Mouse (Mus musculus): Measurements from ENCODE around the gene Ube2e2. TPM values are rescaled to one million over a fixed set of nuclear protein-coding genes. Genes with fewer than 3 reads are reported as not detected.

The Ube2e2 gene
- polyA plus RNA-seq, 1 experiment from 2014 or later: 71.5 TPM

DNA sequence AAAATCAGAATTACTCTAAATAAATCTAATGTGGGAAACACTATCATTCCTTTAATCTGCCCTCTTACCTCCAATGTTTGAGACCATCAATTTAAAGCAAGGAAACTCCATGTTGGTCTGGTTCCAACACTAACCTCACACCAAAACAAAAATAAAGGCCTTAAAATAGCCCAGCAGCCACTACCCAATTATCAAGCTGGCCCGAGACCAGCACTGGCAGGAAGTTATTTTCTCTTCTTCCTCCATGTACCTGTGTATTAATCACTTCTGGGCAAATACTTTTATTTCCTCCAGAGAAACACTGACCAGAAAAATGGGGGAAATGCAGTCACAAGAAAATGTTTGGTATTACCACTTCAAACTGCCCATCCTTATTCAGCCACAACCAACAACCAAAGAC is 23.4 kb downstream of the Ube2e2 start:
- TF ChIP-seq CTCF (IDR thresholded peaks at IDR 0.05) (no peak), EP300 (IDR thresholded peaks at IDR 0.05) (no peak)
- H3K4me2 ChIP-seq (replicated peaks; ENCODE audit: low read depth, low read length): no peak overlapping the region
- no peaks in the 10 kb centered on the region for H3K36me3 ChIP-seq (ENCODE audit: insufficient read depth, low read length)
- H3K4me1 ChIP-seq (ENCODE audit: insufficient read depth, low read depth, low read length): no peaks in the 10 kb centered on the region
- no peak overlapping the region for H3K27ac ChIP-seq (ENCODE audit: low read length)
- H3K27me3 ChIP-seq (replicated peaks; ENCODE audit: insufficient read depth, low read length): no peaks in the 10 kb centered on the region
- no peak overlapping the region for H3K9ac ChIP-seq (replicated peaks; ENCODE audit: low read depth)
- ATAC-seq (no peak), DNase-seq (ENCODE audit: low spot score) (no peak)
- no peaks in the 10 kb centered on the region for H3K9me3 ChIP-seq (ENCODE audit: low read length)
- H3K4me3 ChIP-seq (ENCODE audit: low read depth, low read length): no peak overlapping the region
- 55% methylated on average over 1 of the region's 1 CpGs for WGBS

DNA sequence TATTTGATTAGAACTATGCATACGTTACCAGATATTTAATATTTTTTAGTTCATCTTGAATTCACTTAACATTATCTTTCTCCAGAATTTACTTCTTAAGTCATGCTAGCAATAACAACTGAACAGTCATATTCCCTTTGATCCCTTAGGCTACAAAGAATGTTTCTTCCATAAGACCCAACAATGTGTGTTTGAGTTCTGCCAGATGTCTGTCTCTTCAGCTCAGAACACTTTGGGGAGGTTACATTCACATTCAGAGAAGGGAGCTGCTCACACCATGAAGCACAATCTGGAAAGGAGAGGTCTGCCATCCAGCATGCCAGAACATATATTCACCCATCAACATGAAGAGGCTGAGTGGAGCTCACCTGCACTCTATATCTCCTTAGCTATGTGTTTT is 65.4 kb downstream of the Ube2e2 start:
- ATAC-seq: peak; percentile 56
- TF ChIP-seq EP300 (IDR thresholded peaks at IDR 0.05) (no peak), CTCF (IDR thresholded peaks at IDR 0.05) (no peak)
- no peak overlapping the region for H3K9ac ChIP-seq (replicated peaks; ENCODE audit: low read depth)
- no peaks in the 10 kb centered on the region for H3K36me3 ChIP-seq (ENCODE audit: insufficient read depth, low read length)
- no peak overlapping the region for H3K4me2 ChIP-seq (replicated peaks; ENCODE audit: low read depth, low read length)
- no peak overlapping the region for H3K4me3 ChIP-seq (ENCODE audit: low read depth, low read length)
- whole genome bisulfite sequencing: 57% methylated on average over 1 of the region's 1 CpGs
- H3K4me1 ChIP-seq (ENCODE audit: insufficient read depth, low read depth, low read length): no peaks in the 10 kb centered on the region
- no peaks in the 10 kb centered on the region for H3K9me3 ChIP-seq (ENCODE audit: low read length)
- no peak overlapping the region for H3K27ac ChIP-seq (ENCODE audit: low read length)
- peak; percentile 51 for DNase-seq (ENCODE audit: low spot score)
- no peaks in the 10 kb centered on the region for H3K27me3 ChIP-seq (replicated peaks; ENCODE audit: insufficient read depth, low read length)

DNA sequence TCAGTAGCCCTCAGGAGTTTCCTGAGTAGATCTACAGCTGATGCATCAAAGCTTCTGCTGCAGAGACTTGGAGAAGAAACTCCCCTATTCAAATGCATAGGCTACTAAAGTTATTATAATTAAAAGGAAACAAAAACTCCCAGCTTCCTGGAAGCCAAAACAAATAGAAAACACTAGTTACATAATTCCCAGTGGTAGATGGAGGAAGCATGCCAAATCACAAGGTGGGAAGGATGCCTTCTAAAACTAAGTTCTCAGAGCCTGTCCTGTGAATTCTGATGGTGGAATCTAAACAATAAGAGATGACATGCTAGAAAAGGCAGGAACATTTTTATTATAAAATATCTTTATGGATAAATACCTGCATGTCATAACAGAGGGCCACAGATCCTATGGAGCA is 67.3 kb downstream of the Ube2e2 start:
- ATAC-seq (no peak), DNase-seq (ENCODE audit: low spot score) (no peak)
- no peak overlapping the region for H3K9ac ChIP-seq (replicated peaks; ENCODE audit: low read depth)
- H3K4me3 ChIP-seq (ENCODE audit: low read depth, low read length): no peak overlapping the region
- H3K4me2 ChIP-seq (replicated peaks; ENCODE audit: low read depth, low read length): no peak overlapping the region
- no peaks in the 10 kb centered on the region for H3K9me3 ChIP-seq (ENCODE audit: low read length)
- no peaks in the 10 kb centered on the region for H3K27me3 ChIP-seq (replicated peaks; ENCODE audit: insufficient read depth, low read length)
- no peaks in the 10 kb centered on the region for H3K4me1 ChIP-seq (ENCODE audit: insufficient read depth, low read depth, low read length)
- H3K36me3 ChIP-seq (ENCODE audit: insufficient read depth, low read length): no peaks in the 10 kb centered on the region
- no peak for TF ChIP-seq EP300 (IDR thresholded peaks at IDR 0.05)
- no peak for TF ChIP-seq CTCF (IDR thresholded peaks at IDR 0.05)
- no peak overlapping the region for H3K27ac ChIP-seq (ENCODE audit: low read length)

DNA sequence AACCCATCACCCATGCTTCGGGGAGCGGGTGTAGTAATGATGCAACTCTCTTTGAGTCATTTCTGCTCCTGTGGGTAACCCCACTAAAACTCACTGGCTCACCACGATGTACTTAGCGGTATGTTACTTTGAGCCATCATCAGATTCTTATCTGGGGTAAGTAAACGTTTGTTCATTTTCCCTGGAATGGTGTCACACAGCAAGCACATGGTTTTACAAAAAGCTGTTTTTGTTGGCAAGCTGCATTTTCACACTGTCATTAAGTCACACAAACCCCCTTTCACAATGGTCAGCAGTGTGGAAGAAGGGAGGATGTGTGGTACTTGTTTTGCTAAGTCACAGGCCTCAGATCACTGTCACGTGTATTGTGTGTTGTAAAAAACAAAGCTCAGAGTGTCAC is 73.4 kb downstream of the Ube2e2 start:
- WGBS: 46% methylated on average over 6 of the region's 6 CpGs
- H3K4me1 ChIP-seq (ENCODE audit: insufficient read depth, low read depth, low read length): no peaks in the 10 kb centered on the region
- no peak overlapping the region for H3K9ac ChIP-seq (replicated peaks; ENCODE audit: low read depth)
- no peaks in the 10 kb centered on the region for H3K36me3 ChIP-seq (ENCODE audit: insufficient read depth, low read length)
- H3K4me3 ChIP-seq (ENCODE audit: low read depth, low read length): no peak overlapping the region
- TF ChIP-seq EP300 (IDR thresholded peaks at IDR 0.05) (no peak), CTCF (IDR thresholded peaks at IDR 0.05) (no peak)
- no peaks in the 10 kb centered on the region for H3K9me3 ChIP-seq (ENCODE audit: low read length)
- ATAC-seq (peak; percentile 63), DNase-seq (ENCODE audit: low spot score) (peak; percentile 42)
- no peak overlapping the region for H3K27ac ChIP-seq (ENCODE audit: low read length)
- no peaks in the 10 kb centered on the region for H3K27me3 ChIP-seq (replicated peaks; ENCODE audit: insufficient read depth, low read length)
- H3K4me2 ChIP-seq (replicated peaks; ENCODE audit: low read depth, low read length): no peak overlapping the region

DNA sequence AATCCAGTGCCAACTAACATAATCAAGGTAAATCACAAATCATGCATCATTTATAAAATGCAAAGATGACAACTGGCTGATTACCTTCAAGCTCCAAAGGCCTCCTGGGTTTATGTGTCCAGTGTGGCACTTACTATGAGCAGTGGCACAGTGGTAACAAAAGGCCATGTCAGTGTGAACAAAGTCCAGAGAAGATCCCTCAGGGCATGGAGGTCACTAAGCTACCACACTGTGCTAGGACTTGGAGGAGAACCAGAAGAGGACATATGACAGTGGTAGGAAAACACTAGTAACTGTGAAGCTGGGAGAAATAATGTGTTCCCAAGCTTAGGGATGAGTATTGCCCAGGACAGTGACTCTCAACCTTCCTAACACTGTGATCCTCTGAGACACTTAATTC is 97.2 kb downstream of the Ube2e2 start:
- H3K27ac ChIP-seq (ENCODE audit: low read length): no peak overlapping the region
- no peaks in the 10 kb centered on the region for H3K4me1 ChIP-seq (ENCODE audit: insufficient read depth, low read depth, low read length)
- no peaks in the 10 kb centered on the region for H3K36me3 ChIP-seq (ENCODE audit: insufficient read depth, low read length)
- no peak for ATAC-seq
- no peak overlapping the region for H3K4me2 ChIP-seq (replicated peaks; ENCODE audit: low read depth, low read length)
- no peak overlapping the region for H3K4me3 ChIP-seq (ENCODE audit: low read depth, low read length)
- no peak for TF ChIP-seq CTCF (IDR thresholded peaks at IDR 0.05)
- TF ChIP-seq EP300 (IDR thresholded peaks at IDR 0.05): no peak
- no peak overlapping the region for H3K9ac ChIP-seq (replicated peaks; ENCODE audit: low read depth)
- H3K27me3 ChIP-seq (replicated peaks; ENCODE audit: insufficient read depth, low read length): no peaks in the 10 kb centered on the region
- no peaks in the 10 kb centered on the region for H3K9me3 ChIP-seq (ENCODE audit: low read length)
- no peak for DNase-seq (ENCODE audit: low spot score)

DNA sequence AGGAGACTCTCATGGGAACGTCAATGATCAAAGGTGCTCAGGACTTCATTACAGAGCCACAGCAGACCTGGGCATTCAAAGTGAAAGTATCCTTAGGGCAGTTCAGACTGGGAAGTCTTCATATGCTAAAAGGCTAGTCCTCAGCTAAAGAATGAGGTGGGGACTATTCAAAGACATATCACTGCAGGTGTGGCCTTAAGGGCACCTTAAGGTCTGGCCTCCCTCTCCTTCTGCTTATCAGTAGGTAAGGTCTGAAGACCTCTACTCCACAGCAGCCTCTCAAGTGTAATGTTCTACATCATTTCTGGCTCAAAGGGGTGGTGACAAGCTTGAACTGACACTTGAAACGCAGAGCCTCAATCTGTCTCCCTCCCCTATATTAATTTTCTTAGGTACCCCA is 98.3 kb downstream of the Ube2e2 start:
- peak overlapping the region; percentile 32; the same call in 1 of the 2 replicates for H3K27ac ChIP-seq (ENCODE audit: low read length)
- ATAC-seq (peak; percentile 90), DNase-seq (ENCODE audit: low spot score) (peak; percentile 53)
- 51% methylated on average over 2 of the region's 2 CpGs for WGBS
- no peaks in the 10 kb centered on the region for H3K9me3 ChIP-seq (ENCODE audit: low read length)
- no peak for TF ChIP-seq CTCF (IDR thresholded peaks at IDR 0.05)
- TF ChIP-seq EP300 (IDR thresholded peaks at IDR 0.05): peak; percentile 48
- H3K4me1 ChIP-seq (ENCODE audit: insufficient read depth, low read depth, low read length): no peaks in the 10 kb centered on the region
- no peak overlapping the region for H3K9ac ChIP-seq (replicated peaks; ENCODE audit: low read depth)
- no peak overlapping the region for H3K4me2 ChIP-seq (replicated peaks; ENCODE audit: low read depth, low read length)
- no peaks in the 10 kb centered on the region for H3K36me3 ChIP-seq (ENCODE audit: insufficient read depth, low read length)
- no peak overlapping the region for H3K4me3 ChIP-seq (ENCODE audit: low read depth, low read length)
- H3K27me3 ChIP-seq (replicated peaks; ENCODE audit: insufficient read depth, low read length): no peaks in the 10 kb centered on the region

DNA sequence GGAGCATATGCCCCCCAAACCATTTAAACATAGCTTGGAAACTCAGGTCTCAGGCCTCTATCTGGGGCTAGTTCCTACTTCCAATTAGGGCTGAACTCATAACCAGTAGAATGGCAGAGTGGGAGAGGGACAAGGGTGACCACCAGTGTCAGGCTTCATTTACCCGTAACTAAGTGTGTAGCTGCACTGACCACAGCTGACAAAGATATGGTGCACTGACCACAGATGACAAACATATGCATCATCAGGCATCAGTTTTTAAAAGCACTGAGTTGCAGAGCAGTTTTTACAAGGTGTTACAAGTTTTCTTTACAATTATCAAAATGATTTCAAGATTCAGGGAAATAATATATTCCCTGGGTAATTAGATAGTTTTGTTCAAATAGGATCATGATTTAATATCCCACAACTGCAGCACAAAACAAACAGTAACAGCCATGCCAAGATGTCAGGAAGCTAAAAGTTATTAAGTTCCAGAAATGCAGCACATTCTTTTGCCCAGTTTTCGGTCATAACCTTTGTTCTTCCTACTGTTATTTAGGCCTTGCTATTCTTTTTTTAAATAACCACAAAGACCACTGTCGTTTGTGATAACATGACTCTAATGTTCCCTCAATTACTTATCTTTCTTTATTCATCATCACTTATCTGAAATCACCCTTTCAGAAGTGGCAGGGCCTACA is 114.9 kb downstream of the Ube2e2 start:
- DNase-seq (ENCODE audit: low spot score) (no peak), ATAC-seq (no peak)
- H3K4me3 ChIP-seq (ENCODE audit: low read depth, low read length): no peak overlapping the region
- H3K4me1 ChIP-seq (ENCODE audit: insufficient read depth, low read depth, low read length): no peaks in the 10 kb centered on the region
- WGBS: 54% methylated on average over 3 of the region's 3 CpGs
- no peaks in the 10 kb centered on the region for H3K9me3 ChIP-seq (ENCODE audit: low read length)
- no peaks in the 10 kb centered on the region for H3K36me3 ChIP-seq (ENCODE audit: insufficient read depth, low read length)
- no peaks in the 10 kb centered on the region for H3K27me3 ChIP-seq (replicated peaks; ENCODE audit: insufficient read depth, low read length)
- TF ChIP-seq EP300 (IDR thresholded peaks at IDR 0.05): no peak
- no peak for TF ChIP-seq CTCF (IDR thresholded peaks at IDR 0.05)
- no peak overlapping the region for H3K27ac ChIP-seq (ENCODE audit: low read length)
- no peak overlapping the region for H3K4me2 ChIP-seq (replicated peaks; ENCODE audit: low read depth, low read length)
- H3K9ac ChIP-seq (replicated peaks; ENCODE audit: low read depth): no peak overlapping the region
